Mouse (Mus musculus) MEL-GATA-1-ER (cell line): ENCODE results near the gene Map1s.
A peak's percentile ranks its signal among the peaks of the same experiment; 100 is the strongest.

Experiments
- DNase-seq: peaks from one replicate; pipeline ENCODE4 v3.0.0-alpha.2; 2012; ENCODE audit warnings: low read depth; ENCODE audit errors: extremely low read depth

Map1s gene

GRCm38 (mm10) chr8:70905831-70906736, at the start of gene Map1s:
Map1s (plus strand) TSS chr8:70905932.
- DNase-seq, result no peak

DNA sequence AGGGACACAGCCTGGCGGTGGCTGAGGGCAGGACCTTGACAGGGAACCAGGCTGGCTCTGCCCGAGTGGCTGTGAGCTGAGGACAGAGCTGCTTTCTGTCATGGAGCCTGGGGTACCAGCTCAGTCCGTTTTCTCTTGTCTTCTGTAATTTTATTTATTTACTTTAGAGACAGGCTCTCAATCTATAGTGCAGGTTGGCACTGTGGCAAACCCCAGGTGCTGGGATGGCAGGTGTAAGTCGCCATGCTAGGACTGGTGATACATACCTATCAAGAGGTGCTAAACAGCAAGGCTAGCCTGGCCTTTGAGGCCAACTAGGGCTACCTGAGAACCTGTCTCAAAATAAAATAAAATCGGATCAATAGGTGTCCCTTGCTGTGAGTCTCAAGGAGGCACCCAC, 49.7 kb upstream of the Map1s start:
- no peak for DNase-seq

DNA sequence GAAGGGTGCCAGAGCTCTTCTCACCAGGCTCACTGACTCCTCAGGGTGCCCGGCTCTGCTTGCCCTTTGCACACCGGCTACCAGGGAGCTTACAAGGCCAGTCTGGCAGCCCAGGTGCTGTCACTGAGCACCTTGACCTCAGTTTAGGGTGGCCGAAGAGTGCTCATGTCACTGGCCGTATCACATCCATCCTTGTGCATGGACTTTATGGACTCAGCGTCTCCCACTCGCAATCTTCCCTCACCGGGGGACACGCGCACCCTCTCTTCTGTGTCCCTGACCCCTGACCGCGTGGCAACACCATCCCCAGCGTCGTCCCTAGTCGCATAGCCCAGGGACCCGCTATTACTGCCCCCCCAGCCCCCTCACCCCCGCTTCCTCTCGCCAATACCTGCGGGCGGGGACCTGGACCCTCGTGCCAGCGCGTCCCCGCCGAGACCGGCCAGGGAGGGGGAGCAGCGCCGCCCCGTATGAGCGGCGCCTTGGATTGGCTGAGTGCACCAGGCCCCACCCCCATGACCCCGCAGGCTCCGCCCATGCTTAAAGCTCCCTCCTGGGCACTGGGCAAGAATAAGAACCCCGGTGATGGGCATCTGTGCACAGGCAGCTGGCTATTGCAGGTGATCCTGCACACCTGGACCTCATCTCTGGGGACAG, 49.1 kb upstream of the Map1s start:
- DNase-seq, result peak; percentile 24

DNA sequence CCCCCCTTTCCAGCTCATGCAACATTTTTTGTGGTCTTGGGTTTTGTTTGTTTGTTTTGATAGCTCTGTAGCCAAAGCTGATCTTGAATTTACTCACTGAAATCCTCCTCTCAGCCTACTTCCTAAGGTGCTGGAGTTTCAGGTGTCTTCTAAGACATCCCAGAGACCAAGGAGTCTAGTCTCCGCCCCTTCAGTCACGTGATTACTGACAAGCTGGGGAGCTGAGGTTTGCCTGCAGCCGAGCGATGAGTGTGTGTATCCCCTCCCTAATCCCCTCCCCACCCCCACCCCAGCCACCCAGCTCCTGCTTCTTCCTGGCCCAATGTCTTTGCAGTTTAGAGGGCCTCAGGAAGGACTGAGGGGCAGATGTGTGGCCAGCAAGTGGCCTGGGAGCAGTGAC, 48.2 kb upstream of the Map1s start:
- no peak for DNase-seq

DNA sequence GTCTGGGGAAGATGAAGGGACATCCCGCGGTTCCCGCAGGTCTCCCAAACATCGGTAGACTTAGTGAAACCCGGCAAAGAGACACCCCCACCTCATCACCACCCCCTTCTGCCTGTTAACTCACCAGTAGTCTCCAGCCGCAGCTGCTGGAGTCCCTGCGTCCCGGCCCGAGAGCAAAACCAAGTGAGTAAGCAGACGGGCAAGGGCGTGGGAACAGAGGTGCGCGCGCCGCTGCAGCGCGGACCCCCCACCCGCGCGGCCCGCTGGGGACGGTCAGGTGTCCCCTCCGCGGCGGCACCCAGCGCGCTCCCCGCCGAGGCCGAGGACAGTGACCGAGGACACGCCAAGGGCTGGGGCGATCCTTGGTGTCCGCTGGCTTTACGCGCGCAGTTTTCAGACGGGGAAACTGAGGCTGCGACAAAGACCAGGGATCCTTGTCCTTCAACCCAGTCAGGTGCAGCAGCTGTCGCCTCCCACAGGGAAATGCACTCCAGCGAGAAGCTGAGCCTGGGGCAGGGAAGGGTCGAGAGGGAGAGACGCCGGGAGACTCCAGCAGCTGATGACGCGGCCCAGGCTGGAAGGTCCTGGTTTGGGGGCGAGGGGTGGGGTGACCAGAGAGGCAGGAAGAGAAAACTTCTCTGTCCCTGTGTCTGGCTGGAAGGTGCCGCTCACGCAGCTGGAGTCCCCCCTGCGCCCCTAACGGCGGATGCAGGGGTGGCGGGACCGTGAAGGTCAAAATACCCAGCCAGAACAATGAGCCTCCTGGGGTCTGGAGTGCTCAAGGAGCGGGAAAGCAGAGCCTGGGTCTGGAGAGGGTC, 42.7 kb upstream of the Map1s start, which contains the start of gene Kcnn1:
Kcnn1 (minus strand) TSS at position 435 of the 818 bp plus-strand sequence.
- no peak for DNase-seq

DNA sequence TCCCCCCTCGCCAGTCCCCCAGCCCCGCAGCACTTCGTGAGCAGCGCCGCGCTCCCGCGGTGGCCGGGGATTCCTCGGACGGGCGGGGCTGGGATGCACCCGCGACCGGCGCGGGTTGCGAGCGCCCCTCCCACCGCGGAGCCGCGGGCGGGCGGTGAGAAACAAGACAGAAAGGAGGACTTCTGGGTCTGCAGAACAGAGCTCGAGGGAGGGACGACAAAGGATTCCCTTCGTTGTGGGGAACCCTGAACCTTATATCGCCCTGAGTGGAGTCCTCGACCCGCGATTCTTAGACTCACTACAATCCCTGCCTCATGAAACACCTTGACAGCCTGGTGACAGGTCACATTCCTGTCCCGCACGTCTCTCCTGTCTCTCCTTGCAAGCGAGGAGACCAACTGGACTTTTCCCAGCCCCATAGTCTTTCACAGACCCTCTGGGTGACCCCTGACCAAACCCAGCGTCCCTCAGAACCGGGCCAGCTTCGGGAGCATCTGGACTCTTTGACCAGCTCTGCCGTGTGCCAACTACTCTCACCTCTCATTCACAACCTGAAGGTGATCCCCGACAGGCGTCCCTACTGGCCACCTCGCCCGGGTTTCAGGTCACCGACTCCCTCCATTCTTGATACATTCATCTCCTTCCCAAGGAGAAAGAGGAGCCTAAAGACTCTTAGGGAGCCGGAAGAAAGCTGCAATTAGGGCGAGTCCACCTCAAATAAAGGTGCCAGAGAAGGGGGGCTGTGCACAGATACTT, 41.6 kb upstream of the Map1s start:
- no peak for DNase-seq

DNA sequence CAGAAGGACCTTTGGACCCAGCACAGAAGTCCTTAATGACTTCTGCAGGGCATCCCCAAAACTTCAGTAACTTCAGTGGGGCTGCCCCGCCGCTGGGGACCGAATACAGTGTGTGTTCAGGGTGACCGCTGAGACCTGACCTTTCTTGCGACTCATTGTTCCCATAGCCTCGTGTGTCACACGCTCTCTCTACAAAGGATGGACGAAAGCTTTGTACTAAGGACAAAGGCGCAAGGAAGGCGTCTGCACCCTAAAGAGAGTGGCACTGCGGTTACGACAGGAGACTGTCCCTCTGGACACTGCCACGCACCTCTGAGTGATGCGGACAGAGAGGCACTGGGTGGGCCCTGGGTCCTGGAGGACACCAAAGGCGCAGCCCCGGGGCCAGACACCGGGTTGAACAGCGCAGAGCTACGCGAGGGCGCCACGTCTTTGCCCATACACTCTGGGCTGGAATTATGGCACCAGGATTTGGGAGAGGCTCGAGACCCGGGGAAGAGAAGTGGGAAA, 41.0 kb upstream of the Map1s start:
- peak; percentile 39 for DNase-seq

GRCm38 (mm10) chr8:70865350-70866000, 40.3 kb upstream of the Map1s start:
- DNase-seq, result peak; percentile 96

- no peak for DNase-seq
Measured at GRCm38 (mm10) chr8:70866001-70866520, 39.7 kb upstream of the Map1s start.

GRCm38 (mm10) chr8:70866566-70866965, 39.2 kb upstream of the Map1s start:
- no peak for DNase-seq

- peak; percentile 19 for DNase-seq
Measured at GRCm38 (mm10) chr8:70868559-70869198, 37.1 kb upstream of the Map1s start.

- no peak for DNase-seq
Measured at GRCm38 (mm10) chr8:70869199-70869571, 36.5 kb upstream of the Map1s start.

DNA sequence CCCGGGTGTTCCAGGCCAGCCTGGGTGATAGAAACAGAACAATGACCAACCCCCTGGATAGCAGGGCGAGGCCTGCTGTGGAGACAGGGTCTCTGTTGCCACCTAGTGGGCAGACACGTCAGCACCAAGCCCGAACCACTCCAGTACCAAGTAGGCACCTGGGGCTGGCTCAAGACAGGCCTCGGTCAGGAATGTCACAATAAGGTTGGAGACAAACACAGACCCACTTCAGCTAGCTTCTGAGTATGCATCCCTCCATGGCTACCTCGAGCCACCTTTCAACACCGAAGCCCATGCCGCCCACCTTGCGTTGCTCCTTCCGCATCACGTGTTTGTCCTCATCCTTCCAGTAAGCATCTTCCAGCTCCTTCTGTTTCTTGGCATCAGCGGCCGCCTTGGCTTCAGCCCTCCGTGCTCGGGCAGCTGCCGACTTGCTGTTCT, 36.1 kb upstream of the Map1s start:
- DNase-seq, result peak; percentile 56

GRCm38 (mm10) chr8:70871195-70871807, 34.4 kb upstream of the Map1s start:
- DNase-seq, result no peak

DNA sequence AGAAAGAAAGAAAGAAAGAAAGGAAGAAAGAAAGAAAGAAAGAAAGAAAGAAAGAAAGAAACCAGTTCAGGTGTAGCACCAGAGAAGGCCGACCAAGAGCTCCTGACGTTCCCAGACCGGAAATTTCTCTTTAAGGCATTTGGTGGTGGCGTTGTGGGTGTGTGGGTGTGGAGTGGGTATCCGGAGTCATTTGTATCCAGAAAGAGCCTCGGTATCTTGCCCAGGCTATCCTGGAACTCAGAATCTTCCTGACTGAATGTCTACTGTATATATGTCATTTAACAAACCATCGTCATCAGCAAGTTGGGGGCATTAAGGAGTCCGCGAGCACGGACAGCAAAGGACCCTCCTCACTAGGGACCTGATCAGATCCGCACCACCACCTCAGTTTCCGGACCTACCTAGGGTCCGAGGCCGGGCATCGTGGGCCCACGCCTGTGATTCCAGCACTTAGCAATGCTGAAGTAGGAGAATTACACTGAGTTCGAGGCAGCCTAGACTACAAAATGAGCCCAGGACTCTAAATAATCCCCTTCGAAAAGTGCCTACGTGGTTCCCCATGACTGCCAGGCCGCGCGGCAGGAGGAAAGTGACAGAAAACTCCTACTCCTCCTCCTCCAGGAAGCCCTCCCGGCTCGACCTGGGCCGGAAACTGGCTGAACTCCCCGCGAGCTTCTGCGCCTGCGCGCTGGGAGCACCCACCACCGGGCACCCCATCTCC, 32.9 kb upstream of the Map1s start:
- DNase-seq, result no peak

GRCm38 (mm10) chr8:70873364-70873985, 32.3 kb upstream of the Map1s start, which contains the start of gene Ccdc124:
Ccdc124 (minus strand) TSS chr8:70873935.
- peak; percentile 74 for DNase-seq

GRCm38 (mm10) chr8:70874441-70874840, 31.3 kb upstream of the Map1s start:
- DNase-seq, result no peak

GRCm38 (mm10) chr8:70876382-70876781, 29.4 kb upstream of the Map1s start:
- no peak for DNase-seq
